Mouse (Mus musculus): ENCODE data around the gene Sesn1.

GRCm38 (mm10) chr10:41797253-41797652, 12.5 kb upstream of the Sesn1 start:
- no peak for TF ChIP-seq CTCF (IDR thresholded peaks at IDR 0.05; ENCODE audit: extremely low read depth, insufficient read length, insufficient replicate concordance, low read depth, low read length)
- no peak for TF ChIP-seq POLR2A (IDR thresholded peaks at IDR 0.05; ENCODE audit: low read depth, low read length)

Data from small intestine, adult 2 months (tissue).